Mouse (Mus musculus) mouse embryonic stem cell (cell line): Measurements from ENCODE around the gene 1700008O03Rik.

Source experiments
- in situ Hi-C, 2 experiments: fragments of 300-500 bp; cut with MboI; formaldehyde crosslinking; loops; 1 replicate in 1 of 2; 3 replicates in 1 of 2; pipeline ENCODE4 v1.14.3; 2019 to 2020; ENCODE audit warnings: low sequenced_read_pairs in 2 of 2, low pct_unique_long_range_greater_than_20kb in 1 of 2, mixed read lengths in 1 of 2; ENCODE audit not compliant: unreplicated experiment in 1 of 2

1700008O03Rik gene

DNA sequence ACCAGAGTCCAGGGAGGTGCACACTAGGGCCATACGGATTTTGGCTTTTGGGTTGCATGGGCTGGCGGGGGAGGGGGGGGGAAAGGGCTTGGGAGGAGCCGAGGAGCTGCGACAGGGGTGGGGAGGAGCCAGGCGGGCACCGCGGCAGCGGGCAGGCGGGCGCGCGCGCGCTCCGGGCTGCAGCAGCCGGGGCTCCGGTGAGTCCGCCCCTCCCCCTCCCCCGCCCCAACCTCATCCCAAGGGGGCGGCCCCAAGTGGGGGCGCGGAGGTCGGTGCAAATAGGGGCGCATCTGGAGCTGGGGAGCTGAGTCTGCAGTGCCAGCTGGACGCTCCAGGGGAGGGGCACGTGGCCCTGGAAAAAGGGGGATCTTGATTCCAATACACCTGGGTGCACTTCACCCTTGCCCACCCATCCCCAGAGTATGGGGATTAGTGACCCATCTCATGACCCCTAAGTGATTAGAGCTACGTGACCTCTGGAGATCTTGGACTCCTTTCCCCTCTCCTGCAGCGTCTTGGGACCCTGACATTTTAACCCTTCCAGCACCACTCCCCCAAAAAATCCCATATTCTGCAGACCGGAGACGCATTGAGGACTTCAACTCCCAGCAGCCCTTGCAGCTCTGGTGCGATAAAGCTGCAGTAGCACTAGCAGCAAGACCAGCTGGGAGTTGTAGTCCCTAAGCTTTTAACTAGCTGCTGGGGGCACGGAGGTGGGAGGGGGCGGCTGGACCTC is 1.5 kb downstream of the 1700008O03Rik start, which contains the start of gene Syt3:
Gene Syt3 (plus strand): TSS at position 123 of the 736 bp plus-strand sequence.
- in situ Hi-C loops = no loop called here

DNA sequence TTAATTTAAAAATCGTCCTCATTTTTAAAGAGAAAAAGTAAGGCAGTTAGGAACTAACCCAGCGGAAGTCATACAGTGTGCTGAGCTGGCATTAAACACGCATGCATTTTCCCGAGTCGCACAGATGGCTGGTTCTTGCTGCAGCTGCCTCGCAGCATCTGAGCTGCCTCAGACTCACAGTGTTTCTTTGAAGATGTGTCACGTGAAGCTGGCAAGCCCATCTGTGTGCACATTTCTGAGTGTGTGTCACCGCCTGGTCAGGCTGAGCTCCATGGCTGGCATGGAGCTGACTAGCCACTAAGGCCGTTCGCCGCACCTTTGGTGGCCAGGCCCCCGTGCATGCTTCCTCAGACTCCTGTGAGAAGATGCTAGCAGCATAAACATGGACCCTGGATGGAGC is 3.1 kb downstream of the 1700008O03Rik start:
- in situ Hi-C loops = no loop called here

GRCm38 (mm10) chr7:44378290-44378689 is 7.3 kb downstream of the 1700008O03Rik start:
- in situ Hi-C loops = no loop called here

- in situ Hi-C loops = no loop called here
These were observed 9.8 kb downstream of the 1700008O03Rik start for GRCm38 (mm10) chr7:44375793-44376192.

DNA sequence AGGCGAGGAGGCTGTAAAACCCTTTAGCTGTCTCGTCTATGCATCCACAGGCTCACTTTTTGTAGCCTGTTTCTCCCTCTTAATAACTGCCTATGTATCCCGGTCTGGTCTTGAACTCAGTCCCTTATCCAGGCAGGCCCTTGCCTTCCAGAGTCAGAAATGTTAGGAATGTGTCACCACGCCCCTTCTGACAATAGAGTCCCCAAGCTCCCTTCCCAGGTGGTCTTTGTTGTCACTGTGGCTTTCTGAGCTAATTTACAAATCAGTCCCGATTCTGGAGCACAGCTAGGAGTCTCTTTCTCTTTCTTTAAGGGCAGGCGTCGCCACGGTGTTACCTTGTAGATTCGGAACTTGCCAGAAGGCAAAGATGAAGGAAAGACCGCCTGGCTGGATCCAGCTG is 10.4 kb downstream of the 1700008O03Rik start:
- in situ Hi-C loops = no loop called here

DNA sequence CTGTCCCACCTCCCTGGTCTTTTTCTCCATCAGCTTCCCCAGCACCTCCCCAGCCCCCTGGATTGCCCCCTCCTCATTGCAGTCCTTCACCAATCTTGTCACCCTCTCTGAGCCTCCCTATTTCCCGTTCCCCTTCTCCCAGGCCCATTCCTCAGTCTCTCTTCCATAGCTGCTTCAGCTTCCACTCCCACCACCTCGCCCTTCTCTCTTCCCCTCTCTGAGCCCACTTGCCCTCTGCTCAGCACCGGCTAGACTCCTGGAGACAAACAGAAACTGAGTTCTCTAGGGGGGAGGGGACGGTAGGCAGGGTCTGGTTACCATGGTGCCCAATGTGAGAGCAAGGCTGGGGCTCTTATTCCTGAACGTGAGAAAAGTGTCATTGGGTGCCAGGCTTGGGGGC is 10.9 kb downstream of the 1700008O03Rik start:
- in situ Hi-C loops = no loop called here

- in situ Hi-C loops = no loop called here
These were observed 11.5 kb downstream of the 1700008O03Rik start for GRCm38 (mm10) chr7:44373889-44374652.

DNA sequence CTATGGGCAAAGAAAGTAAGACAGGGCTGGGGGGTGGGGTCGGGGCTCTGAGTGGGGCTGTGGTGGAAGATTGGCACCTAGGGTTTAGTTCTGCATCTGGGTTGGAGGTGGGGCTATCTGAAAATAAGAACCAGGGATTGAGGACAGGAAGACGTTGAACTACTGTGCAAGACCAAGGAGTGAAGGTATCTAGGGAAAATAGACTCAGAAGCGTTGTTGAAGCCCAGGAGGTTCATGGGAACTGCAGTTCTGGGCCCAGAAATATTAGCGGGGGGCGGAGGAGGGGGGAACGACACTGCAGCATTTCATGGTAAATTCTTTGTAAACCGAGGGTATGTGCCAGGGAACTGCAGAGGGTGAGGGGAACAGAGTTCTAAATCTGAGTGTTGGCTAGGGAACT is 12.2 kb downstream of the 1700008O03Rik start:
- in situ Hi-C loops = no loop called here

DNA sequence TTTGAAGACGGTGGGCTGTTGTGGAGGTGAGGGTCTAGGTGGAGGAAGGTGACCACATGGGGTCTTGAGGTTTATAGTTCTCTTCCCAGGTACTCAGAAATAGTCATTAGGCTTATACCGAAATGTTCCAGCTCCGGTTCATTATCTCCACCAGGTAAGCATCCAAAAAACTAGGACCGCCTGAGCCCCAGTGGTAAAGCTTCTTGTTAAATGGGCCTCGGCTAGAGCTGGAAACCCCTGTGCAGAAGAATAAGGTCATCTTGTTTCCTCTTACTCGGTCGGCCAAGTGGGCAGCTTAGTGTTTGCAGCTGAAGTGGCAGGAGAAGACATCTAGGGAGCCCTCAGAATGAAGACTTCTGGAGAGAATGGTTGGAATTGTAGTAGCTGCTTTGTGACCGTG is 12.9 kb downstream of the 1700008O03Rik start:
- in situ Hi-C loops = no loop called here

DNA sequence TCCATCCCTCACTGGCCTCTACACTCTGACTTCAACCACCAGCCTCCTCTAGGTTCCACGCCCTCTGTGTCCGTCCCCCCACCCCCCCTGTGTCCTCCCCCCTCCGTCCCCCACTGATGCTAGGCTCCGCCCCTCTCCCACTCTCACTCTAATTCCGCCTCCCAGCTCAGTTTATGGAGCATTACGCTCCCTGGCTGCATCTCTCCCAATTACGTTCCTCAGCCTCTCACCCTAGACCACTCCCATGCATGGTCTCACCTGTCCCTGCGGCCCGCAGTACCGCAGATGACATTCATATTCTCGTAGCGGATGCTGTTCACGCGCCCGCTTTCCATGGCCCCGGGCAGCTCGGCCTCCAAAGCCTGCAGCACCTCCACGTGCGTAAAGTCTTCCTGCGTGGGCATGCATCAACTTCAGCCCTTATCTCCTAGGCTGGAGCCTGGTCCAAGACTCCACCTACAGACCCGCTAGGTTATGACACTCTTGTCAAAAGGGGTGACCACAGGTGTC is 24.8 kb downstream of the 1700008O03Rik start:
- in situ Hi-C loops = no loop called here

DNA sequence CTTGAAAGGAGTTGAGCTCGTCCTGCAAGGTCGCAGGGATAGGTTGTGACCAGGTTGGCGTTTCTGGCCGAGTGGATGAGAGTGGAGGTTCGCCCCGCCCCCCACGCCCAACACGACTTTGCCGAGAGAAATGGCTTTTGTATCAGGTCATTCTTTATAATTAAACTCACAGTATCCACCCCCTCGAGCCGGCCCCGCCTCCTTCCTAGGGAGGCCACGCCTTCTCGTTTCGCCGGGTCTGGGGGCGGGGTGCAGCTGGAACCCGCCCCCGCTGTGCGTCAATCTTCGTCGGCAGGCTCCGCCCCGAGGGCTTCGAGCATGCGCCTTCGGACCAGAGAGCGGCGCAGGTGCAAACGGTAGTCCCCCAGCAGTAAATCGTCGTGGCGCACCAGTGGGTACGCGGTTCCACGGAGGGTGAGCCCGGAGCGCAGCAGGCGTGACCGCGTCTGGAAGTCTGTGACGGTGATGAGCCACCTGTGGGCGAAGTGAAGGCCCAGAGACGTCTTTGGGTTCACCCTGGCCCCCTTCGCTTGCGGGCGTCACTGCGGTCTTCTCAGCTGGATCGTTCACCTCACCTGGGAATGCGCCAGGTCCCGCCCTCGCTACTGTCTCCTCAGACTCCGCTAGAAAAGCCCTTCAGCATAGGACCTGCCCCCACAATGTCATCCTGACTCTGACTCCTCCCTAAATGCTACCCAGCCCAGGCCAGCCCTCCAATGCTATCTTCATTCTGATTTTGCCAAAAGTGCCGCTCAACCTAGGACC is 25.5 kb downstream of the 1700008O03Rik start:
- in situ Hi-C loops = no loop called here

- in situ Hi-C loops = no loop called here
These were observed 26.6 kb downstream of the 1700008O03Rik start for GRCm38 (mm10) chr7:44358886-44359654.

GRCm38 (mm10) chr7:44358012-44358411 is 27.6 kb downstream of the 1700008O03Rik start:
- in situ Hi-C loops = no loop called here

DNA sequence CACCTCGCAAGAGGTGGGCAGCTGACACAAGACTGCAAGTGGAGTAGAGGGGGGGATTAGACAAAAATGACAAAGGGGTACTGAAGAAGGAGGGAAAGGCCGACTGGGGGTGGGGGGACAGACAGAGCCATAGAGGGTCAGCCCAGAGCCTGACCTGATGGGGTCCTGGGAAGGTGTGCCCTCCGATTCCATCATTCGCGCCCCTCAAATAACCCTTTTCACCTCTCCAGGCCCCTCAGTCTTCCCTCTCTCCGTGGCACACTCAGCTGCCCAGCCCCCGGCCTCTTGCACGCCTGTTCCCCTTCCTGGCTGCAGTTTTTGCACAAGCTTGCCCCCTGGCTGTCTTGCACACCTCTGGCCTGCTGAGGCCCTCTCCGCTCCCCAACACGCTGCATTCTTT is 28.1 kb downstream of the 1700008O03Rik start:
- in situ Hi-C loops = no loop called here

DNA sequence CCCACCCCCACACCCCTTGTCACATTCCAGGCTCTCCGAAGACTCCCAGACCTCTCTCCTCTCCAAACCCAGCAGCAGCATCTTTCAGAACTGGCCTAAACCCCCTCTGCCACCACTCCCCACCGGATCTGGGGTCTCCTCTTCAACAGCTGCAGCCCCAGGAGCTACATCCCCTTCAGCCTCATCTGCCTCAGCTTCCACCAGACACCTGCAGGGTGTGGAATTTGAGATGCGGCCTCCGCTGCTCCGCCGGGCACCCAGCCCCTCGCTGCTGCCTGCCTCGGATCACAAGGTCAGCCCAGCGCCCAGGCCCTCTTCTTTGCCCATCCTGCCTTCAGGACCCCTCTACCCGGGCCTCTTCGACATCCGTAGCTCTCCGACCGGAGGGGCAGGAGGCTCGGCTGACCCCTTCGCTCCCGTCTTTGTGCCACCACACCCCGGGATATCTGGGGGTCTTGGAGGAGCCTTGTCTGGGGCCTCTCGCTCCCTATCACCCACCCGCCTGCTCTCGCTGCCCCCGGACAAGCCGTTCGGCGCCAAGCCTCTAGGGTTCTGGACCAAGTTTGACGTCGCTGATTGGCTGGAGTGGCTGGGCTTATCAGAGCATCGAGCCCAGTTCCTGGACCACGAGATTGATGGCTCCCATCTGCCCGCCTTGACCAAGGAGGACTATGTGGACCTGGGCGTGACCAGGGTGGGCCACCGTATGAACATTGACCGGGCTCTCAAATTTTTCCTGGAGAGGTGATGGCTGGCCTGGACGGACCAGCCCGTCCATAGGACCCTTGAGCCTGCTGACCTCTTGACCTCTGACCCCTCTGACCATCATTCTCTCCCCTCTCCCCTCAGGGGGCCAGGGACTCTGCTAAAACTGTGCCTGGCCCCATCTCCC is 28.8 kb downstream of the 1700008O03Rik start:
- in situ Hi-C loops = no loop called here

DNA sequence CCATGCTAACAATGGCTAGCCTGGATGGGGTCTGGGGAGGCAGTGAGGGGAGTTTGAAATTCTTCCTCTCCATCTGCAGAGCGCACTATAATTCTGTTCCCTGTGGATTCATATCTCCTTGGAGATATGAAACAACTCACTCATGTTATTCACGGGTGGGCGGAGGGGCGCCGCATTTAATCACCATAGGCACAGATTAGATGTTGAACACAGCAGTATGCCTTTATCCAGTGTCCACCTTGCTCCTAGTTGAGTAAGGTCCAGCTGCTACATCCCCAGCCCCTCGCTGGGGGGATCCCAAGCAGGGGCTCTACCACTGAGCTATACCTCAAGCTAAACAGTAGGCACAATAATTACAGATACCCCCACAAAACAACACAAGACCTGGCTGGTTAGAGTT is 30.2 kb downstream of the 1700008O03Rik start:
- in situ Hi-C loops = no loop called here

DNA sequence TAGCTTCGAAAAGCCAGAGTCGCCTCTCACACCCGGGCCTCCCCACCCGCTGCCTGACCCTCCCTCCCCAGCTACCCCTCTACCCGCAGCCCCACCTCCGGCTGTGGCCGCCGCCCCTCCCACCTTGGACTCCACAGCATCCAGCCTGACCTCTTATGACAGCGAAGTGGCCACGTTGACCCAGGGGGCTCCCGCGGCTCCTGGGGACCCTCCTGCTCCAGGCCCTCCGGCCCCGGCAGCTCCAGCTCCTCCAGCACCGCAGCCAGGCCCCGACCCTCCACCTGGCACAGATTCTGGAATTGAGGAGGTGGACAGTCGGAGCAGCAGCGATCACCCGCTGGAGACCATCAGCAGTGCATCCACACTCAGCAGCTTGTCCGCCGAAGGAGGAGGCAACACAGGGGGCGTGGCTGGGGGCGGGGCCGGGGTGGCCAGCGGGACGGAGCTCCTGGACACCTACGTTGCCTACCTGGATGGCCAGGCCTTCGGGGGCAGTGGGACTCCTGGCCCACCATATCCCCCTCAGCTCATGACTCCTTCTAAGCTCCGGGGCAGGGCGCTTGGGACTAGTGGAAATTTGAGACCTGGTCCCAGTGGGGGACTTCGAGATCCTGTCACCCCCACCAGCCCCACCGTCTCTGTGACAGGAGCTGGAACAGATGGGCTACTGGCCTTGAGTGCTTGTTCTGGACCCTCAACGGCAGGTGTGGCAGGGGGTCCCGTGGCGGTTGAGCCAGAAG is 31.8 kb downstream of the 1700008O03Rik start:
- in situ Hi-C loops = no loop called here
